Mouse (Mus musculus): ENCODE data around the gene Fbxl21.

The Fbxl21 gene

DNA sequence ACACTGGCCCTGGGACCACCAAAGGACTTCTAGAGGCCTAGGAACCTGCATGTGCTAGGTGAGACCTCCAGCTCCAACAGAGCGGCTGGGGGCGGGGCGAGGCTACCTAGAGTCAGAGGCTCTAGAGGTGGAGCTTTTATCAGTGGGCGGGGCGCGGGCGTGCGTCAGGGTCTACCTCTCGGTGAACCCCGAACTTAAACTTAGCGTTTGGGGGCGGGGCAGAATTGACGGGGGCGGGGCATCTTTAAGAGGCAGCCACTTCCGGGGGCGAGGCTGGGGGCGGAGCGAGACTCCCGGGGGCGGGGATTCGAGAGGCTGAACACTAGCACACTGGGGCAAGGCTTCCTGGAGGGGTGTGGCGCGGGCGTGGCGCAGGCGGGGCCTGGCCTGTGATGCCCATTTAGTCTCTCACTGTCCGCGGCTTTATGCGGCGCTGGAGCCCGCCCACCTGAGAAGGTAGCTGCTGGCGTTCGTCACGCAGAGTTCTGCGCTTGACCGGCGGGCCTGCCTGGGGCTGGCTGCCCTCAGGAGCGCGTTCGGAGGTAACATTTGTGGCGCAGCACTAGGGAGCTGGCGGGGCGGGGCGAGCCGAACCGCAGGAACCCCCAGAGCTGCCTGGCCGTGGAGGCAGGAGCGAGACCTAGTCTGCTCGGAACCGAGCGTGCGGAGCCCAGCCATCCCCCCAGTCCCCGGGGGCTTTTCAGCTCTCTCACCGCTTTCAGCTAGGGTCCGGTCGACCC, at the start of gene Fbxl21:
Fbxl21 (plus strand) TSS at position 392 of the 740 bp plus-strand sequence.
- peak; percentile 92 for DNase-seq

DNA sequence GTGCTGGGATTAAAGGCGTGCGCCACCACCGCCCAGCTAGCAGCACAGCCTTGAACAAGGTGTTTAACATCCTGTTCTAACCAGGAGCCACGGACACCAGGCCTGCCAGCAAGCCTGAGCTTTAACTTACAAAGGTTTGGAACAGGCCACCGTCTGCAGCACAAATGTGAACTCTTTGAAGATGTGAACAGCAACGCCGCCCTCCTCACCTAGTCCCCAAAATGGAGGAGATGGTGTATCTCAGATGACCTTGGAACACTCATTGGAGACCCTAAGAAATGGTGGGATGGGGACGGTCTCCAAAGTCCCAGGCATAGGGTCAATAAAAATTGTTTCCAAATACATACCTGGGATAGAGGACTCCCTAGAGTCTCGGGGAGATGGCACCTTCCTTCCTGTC, 49.6 kb upstream of the Fbxl21 start:
- no peak for DNase-seq

GRCm38 (mm10) chr13:56475363-56475762, 46.9 kb upstream of the Fbxl21 start:
- peak; percentile 70 to 72 for DNase-seq

DNA sequence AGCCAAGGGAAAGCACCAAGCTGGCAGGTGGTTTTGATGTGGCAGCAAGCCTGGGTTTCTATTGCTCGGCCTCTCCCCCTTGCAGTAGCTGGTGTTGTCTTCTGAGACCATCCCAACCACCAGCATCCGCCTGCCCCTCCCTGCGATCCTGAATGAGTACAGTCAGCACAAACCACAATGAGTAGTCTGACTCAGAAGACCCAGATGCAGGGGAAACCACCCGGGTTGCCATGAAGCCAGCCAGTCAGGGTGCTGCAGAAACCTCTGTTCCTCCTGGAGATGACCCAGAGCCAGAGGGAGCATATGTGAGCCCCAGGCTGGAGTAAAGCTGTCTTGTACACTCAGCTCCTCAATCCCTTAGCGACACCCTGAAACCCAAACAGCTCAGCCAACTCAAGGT, 45.5 kb upstream of the Fbxl21 start:
- DNase-seq, result no peak

- peak in 1 of 2 experiments; percentile 33 for DNase-seq
These were observed 45.0 kb upstream of the Fbxl21 start for GRCm38 (mm10) chr13:56477271-56477670.

GRCm38 (mm10) chr13:56478027-56478426, 44.2 kb upstream of the Fbxl21 start:
- peak in 1 of 2 experiments; percentile 15 for DNase-seq

DNA sequence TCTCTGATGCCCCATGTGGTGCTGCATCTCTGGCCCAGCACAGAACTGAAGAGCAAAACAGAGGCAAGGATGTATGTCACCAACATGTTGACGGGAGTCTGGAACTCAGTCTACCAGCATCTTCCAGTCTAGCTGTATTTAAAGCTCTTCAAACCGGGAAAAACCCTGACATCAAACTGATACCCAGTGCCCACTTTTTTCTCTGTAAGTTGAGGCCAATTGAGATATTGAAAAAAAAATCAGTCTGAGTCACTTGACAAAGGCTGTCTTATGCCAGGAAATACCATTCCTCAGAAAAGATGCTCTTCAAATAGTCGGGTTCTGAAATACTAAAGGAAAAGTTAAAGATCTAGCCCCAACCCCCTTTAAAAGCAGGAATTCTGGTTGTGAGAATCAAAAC, 40.1 kb upstream of the Fbxl21 start, which contains the start of gene Il9:
Il9 (minus strand) TSS at position 101 of the 400 bp plus-strand sequence.
- no peak for DNase-seq

DNA sequence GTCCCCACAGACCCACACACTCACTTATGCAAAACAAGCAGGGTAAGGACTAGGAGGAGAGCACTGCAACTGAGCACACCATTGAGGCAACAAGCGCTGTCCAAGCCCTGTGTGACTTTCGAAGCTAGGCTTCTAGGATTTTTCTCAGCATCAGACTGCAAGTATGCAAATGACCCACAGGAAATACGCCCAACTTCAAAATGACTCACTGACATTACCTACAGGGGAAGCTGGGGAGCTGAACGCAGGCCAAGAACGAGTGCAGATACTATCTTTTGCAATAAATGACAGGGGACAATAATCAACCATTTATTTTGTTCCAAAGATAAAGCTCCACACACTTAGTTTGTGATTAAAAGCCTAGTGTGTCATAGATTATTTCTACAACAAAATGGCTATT, 34.3 kb upstream of the Fbxl21 start:
- DNase-seq, result no peak

- no peak for DNase-seq
These were observed 27.8 kb upstream of the Fbxl21 start for GRCm38 (mm10) chr13:56494440-56494839.

DNA sequence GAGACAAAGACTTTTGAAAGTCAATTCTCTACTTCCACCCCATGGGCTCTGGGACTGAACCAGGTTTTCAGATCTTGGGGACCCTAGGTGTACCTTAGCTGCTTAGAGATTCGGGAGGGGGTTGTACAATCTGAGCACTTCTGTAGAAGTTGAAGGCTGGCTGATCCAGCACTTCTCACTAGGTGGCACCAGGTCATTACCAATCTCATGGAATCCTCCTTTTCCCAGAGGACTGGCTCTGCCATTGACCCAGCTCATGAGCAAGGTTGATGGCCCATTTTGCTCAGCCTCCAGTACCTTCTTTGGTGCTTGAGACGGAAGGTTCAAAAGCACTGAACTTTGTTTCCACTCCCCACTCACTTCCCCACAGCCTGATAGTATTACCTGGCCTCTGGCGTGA, 22.1 kb upstream of the Fbxl21 start:
- no peak for DNase-seq

GRCm38 (mm10) chr13:56500636-56501035, 21.6 kb upstream of the Fbxl21 start:
- no peak for DNase-seq

DNA sequence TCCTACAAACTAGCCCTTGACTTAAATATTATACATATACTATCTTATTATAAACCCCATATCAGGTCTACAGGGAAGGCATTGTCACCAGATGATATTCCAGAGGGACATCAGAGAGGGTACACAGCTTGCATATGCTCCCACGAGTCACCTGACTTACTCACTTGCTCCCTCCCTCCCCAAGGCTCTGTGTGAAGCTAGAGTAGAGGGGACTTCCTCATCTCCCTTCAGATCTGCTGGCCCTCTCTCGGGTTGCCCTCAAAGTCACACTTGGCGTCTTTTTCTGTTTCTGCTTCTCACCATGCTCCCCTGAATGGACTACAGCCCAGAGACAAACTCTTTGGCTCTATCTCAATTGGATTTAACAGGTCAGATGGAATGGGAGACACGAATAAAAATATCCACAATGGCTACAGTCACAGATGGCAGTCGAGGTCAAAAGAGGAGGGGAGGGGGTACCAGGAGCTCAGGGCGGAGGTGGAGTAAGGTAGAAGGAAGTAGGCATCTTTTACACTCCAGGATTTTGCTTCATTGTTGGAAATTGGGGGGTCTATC, 20.3 kb upstream of the Fbxl21 start:
- DNase-seq, result peak; percentile 22 to 47

DNA sequence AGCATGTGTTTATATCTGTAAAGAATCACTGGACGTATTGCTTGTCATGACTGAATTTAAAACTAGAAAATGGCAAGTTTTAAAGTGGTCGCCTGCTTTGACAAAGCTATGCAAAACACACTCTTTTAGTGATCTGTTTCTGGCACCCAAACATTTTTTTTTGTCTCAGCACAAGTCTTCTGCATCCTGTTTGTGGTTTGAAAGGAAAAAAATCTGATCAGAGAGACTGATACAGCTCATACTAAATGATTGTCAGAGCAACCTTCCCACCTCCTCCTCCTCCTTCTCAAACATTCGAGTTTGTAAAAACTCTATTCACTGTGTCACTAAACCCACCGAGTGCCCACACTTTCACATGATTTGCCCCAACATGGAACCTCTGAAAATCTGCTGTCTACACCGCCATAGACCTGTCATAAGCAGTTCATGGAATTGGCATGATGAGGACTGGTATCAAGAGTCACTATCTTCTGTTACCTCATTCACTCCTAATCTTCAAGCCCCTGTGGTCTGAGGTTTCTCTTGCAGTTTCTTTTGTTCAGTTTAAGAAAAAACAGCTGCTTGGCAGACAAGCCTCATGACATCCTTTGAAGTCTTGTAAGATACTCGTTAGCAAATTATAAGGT, 15.3 kb upstream of the Fbxl21 start:
- no peak for DNase-seq

DNA sequence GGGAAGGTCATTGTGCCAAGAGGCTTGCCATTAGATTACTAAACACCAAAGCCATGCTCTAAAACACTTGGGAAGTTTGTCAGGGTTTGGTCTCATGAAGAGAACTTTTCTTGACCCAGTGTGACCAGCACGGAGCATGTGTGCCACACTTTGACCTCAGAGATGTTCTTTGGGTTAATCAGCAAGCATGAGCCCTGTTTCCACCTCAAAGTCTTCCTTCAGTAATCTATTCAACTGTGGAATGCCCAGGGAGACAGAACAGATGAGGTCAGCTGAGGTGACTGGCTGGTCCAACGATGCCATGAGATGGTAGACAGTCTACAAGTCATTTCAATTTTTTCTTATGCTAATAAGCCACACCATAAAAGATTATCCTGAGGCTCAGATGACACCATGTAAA, 12.5 kb upstream of the Fbxl21 start:
- DNase-seq, result no peak

GRCm38 (mm10) chr13:56513595-56513994, 8.7 kb upstream of the Fbxl21 start:
- no peak for DNase-seq

DNA sequence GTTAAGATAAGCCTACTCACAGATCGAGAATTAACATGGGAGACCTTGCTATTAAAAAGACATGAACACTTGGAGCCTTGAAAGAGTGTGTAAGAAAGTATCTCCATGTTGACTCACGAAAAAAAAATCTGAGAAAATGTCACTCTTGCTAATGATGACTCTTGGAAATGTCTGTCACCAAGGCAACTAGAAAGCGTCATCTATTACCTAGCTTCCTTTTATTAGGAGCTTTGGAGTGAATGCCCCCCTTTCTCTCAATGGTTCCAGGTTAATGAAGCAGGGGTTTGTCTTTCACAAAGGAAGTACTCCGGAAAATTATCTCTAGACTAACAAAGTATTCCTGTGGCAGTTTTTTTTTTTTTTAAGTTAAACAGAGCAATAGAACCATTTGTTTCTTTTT, 6.0 kb upstream of the Fbxl21 start:
- no peak for DNase-seq

DNA sequence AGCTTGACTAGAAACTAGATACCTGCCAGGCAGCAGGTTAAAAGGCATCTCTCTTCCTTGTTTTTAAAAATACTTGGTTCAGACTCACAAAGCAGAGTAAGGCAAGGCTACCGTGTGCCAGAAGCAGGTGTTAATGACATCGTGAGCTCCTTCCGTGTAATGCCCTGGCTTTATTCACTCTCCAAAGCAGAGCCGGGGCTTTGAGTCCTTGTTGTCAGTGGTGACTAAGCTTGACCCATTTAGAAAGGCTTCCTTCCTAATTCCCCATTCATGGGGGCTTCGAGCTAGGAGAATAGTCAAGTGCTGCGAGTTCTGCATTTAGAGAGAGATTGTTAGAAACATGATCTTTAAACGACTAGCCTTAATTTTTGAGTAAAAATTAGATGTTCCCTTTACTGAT, 5.5 kb upstream of the Fbxl21 start:
- no peak for DNase-seq

- DNase-seq, result no peak
These were observed 522 bp downstream of the Fbxl21 start for GRCm38 (mm10) chr13:56522821-56523167.

- DNase-seq, result no peak
These were observed 4.6 kb downstream of the Fbxl21 start for GRCm38 (mm10) chr13:56526871-56527270.

DNA sequence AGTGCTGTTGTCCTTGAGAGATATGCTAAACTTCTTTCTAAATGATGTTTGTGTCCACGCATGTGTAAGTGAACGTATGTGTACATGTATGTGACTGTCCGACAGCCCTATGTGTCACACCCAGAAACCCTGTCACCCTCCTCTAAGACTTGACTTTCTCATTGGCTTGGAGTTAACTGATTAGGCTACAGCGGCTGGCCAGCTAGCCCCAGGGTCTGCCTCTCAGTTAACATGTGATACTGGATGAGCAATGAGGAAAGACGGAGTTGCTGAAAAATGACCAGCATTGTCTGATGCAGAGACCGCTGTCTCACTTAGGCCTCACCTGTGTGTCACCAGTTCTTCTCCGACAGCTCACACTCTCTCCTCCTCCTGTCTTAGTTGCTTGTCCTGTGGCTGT, 5.6 kb downstream of the Fbxl21 start:
- DNase-seq, result no peak

DNA sequence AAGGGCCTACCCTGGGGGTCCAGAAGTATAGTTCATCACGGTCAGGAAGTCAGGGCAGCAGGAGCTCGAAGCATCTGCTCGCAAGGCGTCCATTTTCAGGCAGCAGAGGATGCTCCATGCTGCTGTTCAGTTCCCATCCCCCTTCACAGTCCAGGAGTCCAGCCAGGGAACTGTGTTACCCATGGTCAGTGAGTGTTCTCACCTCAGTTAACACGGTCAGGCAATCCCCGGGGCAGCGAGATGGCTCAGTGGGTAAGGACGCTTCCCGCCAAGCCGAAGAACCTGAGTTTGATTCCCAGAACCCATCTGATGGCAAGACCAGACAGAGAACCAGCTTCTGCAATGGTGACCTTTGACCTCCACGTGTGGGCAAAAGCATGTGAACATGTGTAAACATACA, 6.0 kb downstream of the Fbxl21 start:
- DNase-seq, result no peak

DNA sequence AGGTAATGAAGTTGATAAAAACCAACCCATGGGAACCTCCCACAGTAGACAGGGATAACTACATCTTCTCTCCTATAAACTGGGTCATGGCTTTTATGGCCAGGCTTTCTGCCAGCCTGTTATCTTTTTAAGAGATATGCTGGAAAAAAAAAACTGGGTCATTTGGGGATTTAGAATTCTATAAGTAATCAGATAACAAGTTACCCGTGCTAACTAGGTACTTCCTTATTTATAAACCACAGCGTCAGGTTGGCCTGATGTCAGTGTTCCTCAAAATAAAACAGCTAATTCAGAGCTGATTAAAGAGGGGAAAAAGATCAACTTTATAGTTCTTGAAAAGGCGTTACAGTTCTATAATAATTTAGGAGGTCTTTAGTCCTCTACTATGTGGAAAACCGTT, 6.8 kb downstream of the Fbxl21 start:
- no peak for DNase-seq

DNA sequence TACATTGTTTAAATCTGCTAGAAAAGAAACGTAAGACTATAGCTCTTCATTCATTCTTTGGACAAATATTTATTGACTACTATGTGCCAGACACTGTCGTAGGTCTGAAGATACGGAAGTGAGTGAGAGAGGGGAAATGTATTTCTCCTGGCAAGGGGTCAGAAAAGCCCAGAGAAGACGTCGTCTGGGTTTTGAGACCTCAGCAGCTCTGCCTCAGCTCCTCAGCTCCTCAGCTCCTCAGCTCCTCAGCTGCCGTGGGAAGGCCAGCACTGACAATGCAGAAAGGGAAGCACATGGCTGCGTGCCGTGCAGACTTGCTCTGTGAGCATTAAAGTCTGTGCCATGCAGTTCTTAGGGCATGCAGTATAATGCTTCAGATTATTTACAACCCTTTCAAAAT, 7.4 kb downstream of the Fbxl21 start:
- DNase-seq, result no peak

GRCm38 (mm10) chr13:56534931-56535330, 12.7 kb downstream of the Fbxl21 start:
- DNase-seq, result no peak

Measured in cerebellum, postnatal 14 days (tissue).